Mouse (Mus musculus) midbrain, embryonic 16.5 days (tissue): Measurements from ENCODE around the gene Eif4a1. TPM values are rescaled to one million over a fixed set of nuclear protein-coding genes. Genes with fewer than 3 reads are reported as not detected.
"Not testable (repeated sequence)": the region's sequence is repeated elsewhere in the genome, so short reads cannot be mapped to it uniquely, and the experiment has no call there.

Source experiments
- ATAC-seq: fragments of 200-750 bp; cut with Nextera tagmentation; 2 replicates; pipeline ENCODE4 v1.8.0; 2017; ENCODE audit warnings: moderate TSS enrichment
- H3K27ac ChIP-seq: fragments of 300-500 bp; sonication (generic); 2 replicates; pipeline ENCODE4 v1.5.1; 2014; ENCODE audit warnings: mild to moderate bottlenecking, low read length, mixed read lengths
- H3K27me3 ChIP-seq: fragments of 300-500 bp; sonication (generic); 2 replicates; pipeline ENCODE4 v1.6.1; 2014; ENCODE audit warnings: low read depth, low read length, mixed read lengths; ENCODE audit not compliant: control insufficient read depth, insufficient read depth
- H3K36me3 ChIP-seq: fragments of 300-500 bp; sonication (generic); 2 replicates; pipeline ENCODE4 v1.6.1; 2014; ENCODE audit warnings: mild to moderate bottlenecking, low read length, moderate library complexity, mixed read lengths; ENCODE audit not compliant: control insufficient read depth, insufficient read depth
- H3K4me1 ChIP-seq: fragments of 300-500 bp; sonication (generic); 2 replicates; pipeline ENCODE4 v1.6.1; 2014; ENCODE audit warnings: mild to moderate bottlenecking, low read length, mixed read lengths; ENCODE audit not compliant: control insufficient read depth, insufficient read depth
- H3K4me2 ChIP-seq: fragments of 300-500 bp; sonication (generic); 2 replicates; pipeline ENCODE4 v1.6.1; 2014; ENCODE audit warnings: mild to moderate bottlenecking, low read length, mixed read lengths
- H3K4me3 ChIP-seq: fragments of 300-500 bp; sonication (generic); 2 replicates; pipeline ENCODE4 v1.5.1; 2014; ENCODE audit warnings: low read depth, mild to moderate bottlenecking, low read length, moderate library complexity, mixed read lengths
- H3K9ac ChIP-seq: fragments of 300-500 bp; sonication (generic); 2 replicates; pipeline ENCODE4 v1.6.1; 2014; ENCODE audit warnings: low read depth, low read length, mixed read lengths
- H3K9me3 ChIP-seq: fragments of 300-500 bp; sonication (generic); replicated peaks from 2 replicates; pipeline ENCODE4 v1.6.1; 2014; ENCODE audit warnings: mild to moderate bottlenecking, low read length, mixed read lengths; ENCODE audit not compliant: control insufficient read depth, poor library complexity, severe bottlenecking
- WGBS: fragments of 180-500 bp; shearing (Covaris S2); extraction: QIAGEN DNeasy Blood & Tissue Kit; methylation state at CpG from one replicate; pipeline ENCODE4 v1.1.7; 2014; 5-methylcytosine and 5-hydroxymethylcytosine counted together
- polyA plus RNA-seq: library from polyadenylated mRNA; unstranded; fragments of >200 nt; fragmentation: Nextera tagmentation; extraction: Ambion mirVana; gene quantifications from 2 replicates; pipeline ENCODE4 v1.2.1, GENCODE M21; 2015

The Eif4a1 gene
- polyA plus RNA-seq, 1 experiment from 2014 or later, result 496 TPM

DNA sequence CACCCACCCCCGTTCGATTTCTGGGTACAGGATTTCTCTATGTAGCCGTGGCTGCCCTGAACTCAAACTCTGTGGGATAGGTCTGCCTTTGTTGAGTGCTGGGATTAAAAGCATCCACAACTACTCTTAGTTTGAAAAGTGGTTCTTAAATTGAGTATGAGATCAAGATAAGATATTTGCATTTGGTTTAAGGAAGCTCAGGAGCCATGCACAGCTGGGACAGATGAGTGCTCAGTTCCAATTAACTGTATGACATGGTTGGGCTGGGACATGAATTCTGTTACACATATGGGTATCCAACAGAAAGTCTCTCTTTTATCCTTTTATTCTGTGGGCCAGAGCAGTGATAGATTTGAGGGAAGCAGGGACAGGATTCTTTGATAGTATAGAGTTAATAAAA lies 36.8 kb downstream of the Eif4a1 start:
- Histone ChIP-seq H3K4me2 (peak overlapping the region; percentile 24), H3K9me3 (no peaks in the 10 kb centered on the region), H3K4me3 (no peak overlapping the region), H3K27me3 (no peaks in the 10 kb centered on the region), H3K27ac (no peak overlapping the region), H3K4me1 (peaks cover 33% of the 10 kb centered on the region), H3K9ac (0 out of 2 replicates have a peak overlapping the region, but pooled peaks have one; percentile 4), H3K36me3 (0 out of 2 replicates have a peak, but pooled peaks cover 9% of the 10 kb centered on the region)
- ATAC-seq, result no peak
- 83% methylated on average over 3 of the region's 3 CpGs for WGBS

DNA sequence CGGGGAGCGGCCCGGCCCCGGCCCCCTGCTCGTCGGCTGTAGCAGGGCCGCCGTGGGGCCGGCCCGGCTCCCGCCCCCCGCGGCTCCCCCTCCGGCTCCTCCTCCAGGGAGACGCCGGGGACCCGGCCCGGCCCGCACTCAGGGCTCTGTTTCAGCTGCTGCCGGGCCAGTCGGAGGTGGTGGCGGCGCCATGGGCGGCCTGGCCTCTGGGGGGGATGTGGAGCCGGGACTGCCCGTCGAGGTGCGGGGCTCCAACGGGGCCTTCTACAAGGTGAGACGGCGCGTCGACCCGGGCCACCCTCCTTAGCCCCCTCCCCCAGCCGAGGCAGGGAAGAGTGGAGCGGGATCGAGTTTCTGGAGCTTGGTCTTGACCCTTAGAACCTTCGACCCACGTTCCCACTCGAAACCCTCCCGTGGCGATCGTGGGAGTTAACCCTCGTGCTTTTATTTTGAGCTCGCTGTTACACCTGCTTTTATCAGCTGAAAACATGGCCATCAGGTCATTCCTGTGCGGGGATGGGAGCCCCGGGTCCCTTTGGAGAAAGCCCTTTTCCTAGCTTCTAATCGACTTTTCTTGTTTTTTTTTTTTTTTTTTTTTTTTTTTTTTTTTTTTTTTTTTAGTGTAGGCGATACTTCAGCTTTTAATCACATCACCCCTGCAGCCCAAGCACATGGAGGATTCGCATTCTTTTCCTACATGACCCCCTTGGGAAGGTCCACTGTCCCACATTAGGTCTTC lies 38.9 kb downstream of the Eif4a1 start:
- WGBS, result under 1% methylated on average over 36 of the region's 50 CpGs
- Histone ChIP-seq H3K9ac (peak overlapping the region; percentile 99), H3K4me3 (peak overlapping the region; percentile 79), H3K9me3 (no peaks in the 10 kb centered on the region), H3K36me3 (0 out of 2 replicates have a peak, but pooled peaks cover 3% of the 10 kb centered on the region), H3K4me1 (peaks cover 33% of the 10 kb centered on the region), H3K27ac (peak overlapping the region; percentile 93), H3K27me3 (no peaks in the 10 kb centered on the region), H3K4me2 (peak overlapping the region; percentile 87)
- peak; percentile 40 for ATAC-seq

DNA sequence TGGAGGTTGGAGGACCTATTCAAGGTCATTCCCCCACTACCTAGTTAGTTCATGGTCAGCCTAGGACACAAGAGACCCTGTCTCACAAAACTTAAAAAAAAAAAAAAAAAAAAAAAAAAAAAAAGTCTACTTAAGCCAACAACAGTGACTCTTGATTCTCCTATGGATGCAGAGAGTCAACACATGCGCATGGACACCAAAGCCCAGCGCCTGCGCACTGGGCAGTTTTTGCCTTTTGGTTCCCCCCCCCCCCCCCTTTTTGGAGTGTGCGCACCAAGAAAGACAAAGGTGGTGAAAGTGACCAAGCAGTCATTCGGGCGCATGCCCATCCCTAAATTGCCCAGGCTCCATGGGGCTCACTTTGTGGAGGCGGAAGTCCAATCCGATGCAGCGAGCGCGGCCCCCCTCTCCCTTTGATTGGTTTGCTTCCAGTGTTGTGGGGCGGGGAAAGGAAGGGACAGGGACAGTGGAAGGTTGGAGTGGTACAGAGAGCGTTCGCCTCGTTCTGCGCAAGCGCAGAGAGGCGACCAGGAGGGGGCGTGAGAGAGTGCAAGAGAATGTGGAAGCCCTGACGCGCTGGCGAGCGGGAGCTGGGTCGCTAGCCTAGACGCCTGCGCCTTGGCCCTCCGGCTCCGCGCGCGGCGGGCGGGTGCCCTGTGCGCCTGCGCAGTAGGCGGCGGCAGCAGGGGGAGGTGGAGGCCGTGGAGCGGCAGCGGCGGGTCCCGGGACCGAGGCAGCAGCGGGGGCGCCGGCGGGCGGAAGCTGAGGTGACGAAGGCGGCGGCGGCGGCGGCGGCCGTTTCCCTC lies 39.7 kb downstream of the Eif4a1 start, which contains the start of gene Fxr2:
Gene Fxr2, plus strand, starts transcription at position 707 of the 806 bp plus-strand sequence.
- H3K4me3 ChIP-seq, result peak within 1 kb of the TSS; percentile 79
- under 1% methylated on average over 31 of the region's 56 CpGs for WGBS
- H3K27ac ChIP-seq, result peak within 1 kb of the TSS; percentile 93
- peak; percentile 99 for ATAC-seq
- no peaks in the 10 kb centered on the region for H3K27me3 ChIP-seq
- H3K4me2 ChIP-seq, result peak within 1 kb of the TSS; percentile 87
- H3K9me3 ChIP-seq, result no peaks in the 10 kb centered on the region
- H3K36me3 ChIP-seq, result 0 out of 2 replicates have a peak, but pooled peaks cover 3% of the 10 kb centered on the region
- H3K9ac ChIP-seq, result peak within 1 kb of the TSS; percentile 99
- peaks cover 33% of the 10 kb centered on the region for H3K4me1 ChIP-seq

DNA sequence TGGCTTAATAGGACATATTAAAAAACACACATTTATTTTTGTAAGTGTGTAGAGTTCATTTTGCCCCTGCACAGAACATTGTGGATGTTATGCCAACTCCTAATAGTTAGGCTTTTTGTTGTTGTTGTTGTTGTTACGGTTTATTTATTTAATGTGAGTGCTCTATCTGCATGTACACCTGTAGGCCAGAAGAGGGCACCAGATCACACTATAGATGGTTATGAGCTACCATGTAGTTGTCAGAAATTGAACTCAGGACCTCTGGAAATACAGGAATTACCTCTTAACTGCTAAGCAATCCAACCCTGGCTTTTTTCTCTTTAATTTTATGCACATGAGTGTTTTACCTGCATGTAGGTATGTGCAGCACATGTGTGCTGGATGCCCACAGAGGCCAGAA lies 42.4 kb downstream of the Eif4a1 start:
- WGBS, result 59% methylated on average over 1 of the region's 1 CpGs
- ATAC-seq, result no peak

DNA sequence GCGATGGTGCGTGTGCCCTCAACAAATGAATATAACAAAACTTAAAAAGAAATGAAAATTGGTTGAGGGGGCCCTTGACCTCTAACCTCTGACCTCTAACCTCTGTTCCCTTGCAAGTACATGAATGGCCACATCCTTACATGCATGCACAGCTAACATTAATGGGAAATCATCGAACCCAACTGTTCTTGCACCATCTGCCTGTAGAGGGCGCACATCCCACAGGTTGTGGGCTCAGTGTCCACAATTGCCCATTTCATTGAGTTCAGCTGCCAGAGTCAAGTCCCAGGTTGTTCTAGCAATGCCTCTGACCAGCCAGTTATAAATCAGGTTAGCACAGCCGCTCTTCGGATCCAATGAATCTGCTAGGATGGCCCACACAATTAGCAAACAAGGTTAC lies 43.9 kb downstream of the Eif4a1 start:
- H3K9me3 ChIP-seq, result no peaks in the 10 kb centered on the region
- H3K4me3 ChIP-seq, result no peak overlapping the region
- no peaks in the 10 kb centered on the region for H3K27me3 ChIP-seq
- no peak overlapping the region for H3K9ac ChIP-seq
- H3K36me3 ChIP-seq, result no peaks in the 10 kb centered on the region
- H3K4me2 ChIP-seq, result no peak overlapping the region
- WGBS, result 40% methylated on average over 6 of the region's 6 CpGs
- no peak for ATAC-seq
- H3K27ac ChIP-seq, result no peak overlapping the region
- peaks cover 4% of the 10 kb centered on the region; the same call in 1 of the 2 replicates for H3K4me1 ChIP-seq

More for the DNA sequence above, 42.4 kb downstream of the Eif4a1 start:
- Histone ChIP-seq H3K9me3 (no peaks in the 10 kb centered on the region), H3K27ac (no peak overlapping the region), H3K4me1 (peaks cover 15% of the 10 kb centered on the region), H3K9ac (no peak overlapping the region), H3K36me3 (no peaks in the 10 kb centered on the region), H3K27me3 (no peaks in the 10 kb centered on the region), H3K4me2 (no peak overlapping the region), H3K4me3 (no peak overlapping the region)

DNA sequence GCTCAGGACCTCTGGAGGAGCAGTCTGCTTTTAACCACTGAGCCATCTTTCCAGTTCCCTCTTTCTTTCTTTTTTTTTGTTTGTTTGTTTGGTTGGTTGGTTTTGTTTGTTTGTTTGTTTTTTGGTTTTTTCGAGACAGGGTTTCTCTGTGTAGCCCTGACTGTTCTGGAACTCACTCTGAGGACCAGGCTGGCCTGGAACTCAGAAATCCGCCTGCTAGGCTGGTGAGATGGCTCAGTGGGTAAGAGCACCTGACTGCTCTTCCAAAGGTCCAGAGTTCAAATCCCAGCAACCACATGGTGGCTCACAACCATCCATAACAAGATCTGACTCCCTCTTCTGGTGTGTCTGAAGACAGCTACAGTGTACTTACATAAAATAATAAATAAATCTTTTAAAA lies 47.9 kb downstream of the Eif4a1 start:
- not testable (repeated sequence) for H3K27me3 ChIP-seq, H3K9ac ChIP-seq, H3K4me3 ChIP-seq, H3K4me2 ChIP-seq, H3K9me3 ChIP-seq, H3K36me3 ChIP-seq, H3K27ac ChIP-seq, ATAC-seq
- 89% methylated on average over 2 of the region's 2 CpGs for WGBS
- H3K4me1 ChIP-seq, result peaks cover 10% of the 10 kb centered on the region

DNA sequence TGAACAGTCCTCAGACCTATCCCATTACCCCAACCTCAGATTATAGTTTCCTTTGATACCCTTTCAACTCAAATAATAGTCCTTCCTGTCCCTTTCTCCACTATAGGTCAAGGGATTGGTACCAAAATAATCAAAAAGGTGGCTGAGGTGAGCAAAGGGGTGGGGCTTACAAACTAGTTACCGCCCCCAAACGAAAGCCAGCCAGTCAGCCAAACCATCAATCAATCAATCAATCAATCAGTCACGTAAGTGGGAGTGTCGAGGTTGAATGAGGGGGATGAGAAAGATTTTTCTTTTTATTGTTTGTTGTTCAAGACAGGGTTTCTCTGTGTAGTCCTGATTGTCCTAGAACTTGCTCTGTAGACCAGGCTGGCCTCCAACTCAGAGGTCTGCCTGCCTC lies 49.2 kb downstream of the Eif4a1 start:
- H3K27me3 ChIP-seq, result no peaks in the 10 kb centered on the region
- H3K4me3 ChIP-seq, result peak overlapping the region; percentile 56
- 65% methylated on average over 4 of the region's 4 CpGs for WGBS
- ATAC-seq, result no peak
- H3K27ac ChIP-seq, result no peak overlapping the region
- H3K4me1 ChIP-seq, result peaks cover 10% of the 10 kb centered on the region
- no peaks in the 10 kb centered on the region for H3K9me3 ChIP-seq
- H3K9ac ChIP-seq, result peak overlapping the region; percentile 80; the same call in 1 of the 2 replicates
- H3K4me2 ChIP-seq, result peak overlapping the region; percentile 75
- no peaks in the 10 kb centered on the region for H3K36me3 ChIP-seq

DNA sequence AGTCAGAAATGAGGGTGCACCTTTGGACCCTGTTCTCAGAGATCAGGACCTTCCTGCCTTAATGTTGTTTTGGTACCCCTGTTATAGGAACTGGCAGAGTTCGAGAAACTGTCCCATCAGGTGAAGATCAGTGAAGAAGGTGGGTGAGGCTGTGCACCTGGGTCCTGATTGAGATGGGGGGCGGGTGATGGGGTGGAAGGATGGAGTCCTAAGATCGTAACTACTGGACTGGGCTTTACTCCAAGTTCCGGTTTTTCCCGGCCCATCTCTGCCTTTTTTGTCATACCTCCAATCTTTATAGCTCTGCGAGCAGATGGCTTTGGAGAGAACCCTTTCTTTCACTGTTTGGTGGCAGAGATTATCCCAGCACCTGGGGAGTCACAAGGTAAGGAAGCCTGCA lies 49.8 kb downstream of the Eif4a1 start:
- peak overlapping the region; percentile 80 for H3K9ac ChIP-seq
- peak overlapping the region; percentile 83 for H3K27ac ChIP-seq
- peak overlapping the region; percentile 56 for H3K4me3 ChIP-seq
- no peaks in the 10 kb centered on the region for H3K27me3 ChIP-seq
- peaks cover 10% of the 10 kb centered on the region for H3K4me1 ChIP-seq
- no peaks in the 10 kb centered on the region for H3K9me3 ChIP-seq
- peak; percentile 33; the same call in 1 of the 2 replicates for ATAC-seq
- peak overlapping the region; percentile 75 for H3K4me2 ChIP-seq
- H3K36me3 ChIP-seq, result no peaks in the 10 kb centered on the region
- WGBS, result 46% methylated on average over 6 of the region's 6 CpGs
